Mouse (Mus musculus): ENCODE measurements around the gene Kif14. TPM values are rescaled to one million over a fixed set of nuclear protein-coding genes. Genes with fewer than 3 reads are reported as not detected.
A peak's percentile ranks its signal among the peaks of the same experiment; 100 is the strongest.
"Not testable (repeated sequence)": the region's sequence is repeated elsewhere in the genome, so short reads cannot be mapped to it uniquely, and the experiment has no call there.

The Kif14 gene
- polyA plus RNA-seq, 1 experiment from 2014 or later = 0.68 TPM

DNA sequence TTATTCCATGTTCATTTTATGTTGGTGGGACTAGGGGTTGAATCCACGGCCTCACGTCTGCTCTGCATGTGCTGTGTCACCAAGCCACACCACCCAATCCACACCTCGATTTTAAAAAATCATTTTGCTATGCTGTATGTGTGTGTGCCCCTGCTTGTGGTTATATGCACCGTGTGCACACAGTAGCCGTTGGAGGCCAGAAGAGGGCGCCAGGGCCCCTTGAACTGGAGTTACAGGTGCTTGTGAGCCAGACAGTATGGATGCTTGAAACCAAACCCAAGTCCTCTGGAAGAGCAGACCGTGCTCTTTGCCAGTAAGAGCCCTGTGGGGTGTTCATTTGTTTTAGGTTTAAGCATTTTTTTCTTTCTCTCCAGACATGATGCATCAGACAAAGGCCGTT, 36.8 kb downstream of the Kif14 start:
- WGBS = 96% methylated on average over 8 of the region's 8 CpGs
- ATAC-seq (ENCODE audit: low read depth) = no peak

DNA sequence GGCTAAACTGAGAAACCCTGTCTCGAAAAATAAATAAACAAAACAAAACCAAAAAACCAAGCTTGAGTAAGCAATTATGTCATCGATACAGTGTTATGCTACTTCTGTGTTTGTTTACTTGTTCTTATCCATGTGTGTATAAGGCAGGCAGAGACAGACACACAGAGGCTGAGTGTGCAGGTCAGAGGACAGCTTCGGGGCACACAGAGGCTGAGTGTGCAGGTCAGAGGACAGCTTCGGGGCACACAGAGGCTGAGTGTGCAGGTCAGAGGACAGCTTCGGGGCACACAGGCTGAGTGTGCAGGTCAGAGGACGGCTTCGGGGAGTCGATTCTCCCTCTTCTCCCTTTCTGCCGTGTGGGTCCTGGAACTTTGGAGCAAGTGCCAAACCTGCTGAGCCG, 40.1 kb downstream of the Kif14 start:
- H3K27ac ChIP-seq (replicated peaks); H3K27me3 ChIP-seq; H3K9ac ChIP-seq; H3K36me3 ChIP-seq; H3K4me1 ChIP-seq (replicated peaks); ATAC-seq (ENCODE audit: low read depth); H3K4me2 ChIP-seq; H3K4me3 ChIP-seq; H3K9me3 ChIP-seq: not testable (repeated sequence)
- WGBS = 83% methylated on average over 10 of the region's 10 CpGs

More for the DNA sequence above, 36.8 kb downstream of the Kif14 start:
- Histone ChIP-seq H3K9me3 (no peaks in the 10 kb centered on the region), H3K27ac (replicated peaks) (no peak overlapping the region), H3K27me3 (no peaks in the 10 kb centered on the region), H3K4me1 (replicated peaks) (no peaks in the 10 kb centered on the region), H3K9ac (no peak overlapping the region), H3K4me3 (no peak overlapping the region), H3K36me3 (no peaks in the 10 kb centered on the region; the same call in 1 of the 2 replicates), H3K4me2 (no peak overlapping the region)

DNA sequence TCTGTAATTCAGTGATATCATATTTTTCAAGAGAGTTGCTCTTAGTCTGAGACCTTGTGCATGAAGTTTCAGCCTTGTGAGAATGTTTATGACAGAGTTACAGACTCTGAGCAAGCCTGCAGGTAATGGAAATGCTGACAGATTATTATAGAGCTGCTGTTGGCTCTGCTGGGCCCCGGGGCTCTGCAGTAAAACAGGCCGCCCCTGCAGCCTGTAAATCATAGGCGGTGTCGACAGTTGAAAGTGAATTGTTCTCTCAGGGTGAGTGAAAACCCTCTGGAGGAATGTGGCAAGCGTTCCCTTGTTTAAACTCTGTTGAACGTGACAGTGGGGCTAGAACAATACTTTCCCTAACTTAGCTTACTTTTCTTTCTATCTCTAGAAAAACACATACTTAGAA, 46.2 kb downstream of the Kif14 start:
- H3K4me1 ChIP-seq (replicated peaks) = peaks cover 8% of the 10 kb centered on the region
- 24% methylated on average over 6 of the region's 6 CpGs for WGBS
- no peaks in the 10 kb centered on the region for H3K9me3 ChIP-seq

DNA sequence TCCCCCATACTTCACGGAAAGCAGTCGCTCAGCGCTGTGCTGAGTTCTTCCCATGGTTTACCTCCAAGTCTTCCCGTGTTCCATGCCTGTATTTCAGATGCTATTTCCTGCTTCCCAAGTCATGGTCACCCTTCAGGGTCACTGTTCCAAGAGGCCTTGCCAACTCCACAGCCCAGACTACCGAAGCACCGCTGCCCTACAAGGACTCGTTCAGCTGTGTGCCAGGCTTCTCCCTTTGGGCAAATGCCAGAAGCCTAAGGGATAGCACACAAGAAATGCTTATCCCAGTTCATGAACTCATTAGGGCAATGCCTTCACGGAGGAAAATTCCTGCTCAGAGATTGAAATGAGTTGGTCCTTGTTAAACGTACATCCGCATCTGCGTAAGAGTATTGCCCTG, 47.0 kb downstream of the Kif14 start:
- ATAC-seq (ENCODE audit: low read depth) = no peak

More for the DNA sequence above, 46.2 kb downstream of the Kif14 start:
- H3K9ac ChIP-seq = no peak overlapping the region
- no peaks in the 10 kb centered on the region for H3K36me3 ChIP-seq
- no peak overlapping the region for H3K4me2 ChIP-seq
- no peak overlapping the region for H3K27ac ChIP-seq (replicated peaks)
- H3K27me3 ChIP-seq = no peaks in the 10 kb centered on the region
- no peak overlapping the region for H3K4me3 ChIP-seq
- ATAC-seq (ENCODE audit: low read depth) = no peak

DNA sequence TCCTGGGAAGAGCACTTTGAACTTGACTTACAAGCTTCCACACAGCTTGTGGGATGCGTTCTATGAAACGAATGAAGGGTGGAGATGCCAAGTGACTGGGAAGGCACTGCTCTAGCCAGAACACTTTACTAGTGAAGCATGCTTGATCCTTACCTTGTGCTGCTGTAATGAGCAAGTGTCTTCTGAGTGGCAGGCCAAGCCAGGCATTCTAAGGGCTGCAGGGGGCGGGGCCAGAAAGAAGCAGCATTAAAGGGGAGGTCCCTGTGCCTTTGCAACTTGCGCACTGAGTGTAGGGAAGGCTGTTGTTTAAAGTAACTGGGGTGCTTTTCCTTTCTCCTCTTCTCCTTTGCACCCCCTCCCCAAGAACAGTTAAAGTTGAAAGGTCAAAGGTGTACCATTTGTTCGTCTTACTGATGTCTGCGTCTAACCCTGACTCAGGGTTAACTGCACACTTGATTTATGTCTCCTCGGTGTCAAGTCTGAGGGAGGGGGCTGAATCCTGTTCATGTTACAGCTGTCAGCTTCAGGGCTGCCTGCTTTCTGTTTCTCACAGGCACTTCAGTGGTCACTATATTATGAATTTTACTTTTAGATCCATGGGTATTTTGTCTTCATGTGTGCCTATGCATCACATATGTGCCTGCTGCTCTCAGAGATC, 52.7 kb downstream of the Kif14 start:
- no peak overlapping the region for H3K27ac ChIP-seq (replicated peaks)
- no peak for ATAC-seq (ENCODE audit: low read depth)
- no peak overlapping the region for H3K9ac ChIP-seq
- no peaks in the 10 kb centered on the region for H3K36me3 ChIP-seq
- H3K4me3 ChIP-seq = no peak overlapping the region
- 54% methylated on average over 7 of the region's 7 CpGs for WGBS
- no peaks in the 10 kb centered on the region for H3K27me3 ChIP-seq
- no peaks in the 10 kb centered on the region for H3K9me3 ChIP-seq
- H3K4me2 ChIP-seq = no peak overlapping the region
- no peaks in the 10 kb centered on the region for H3K4me1 ChIP-seq (replicated peaks)

More for the DNA sequence above, 47.0 kb downstream of the Kif14 start:
- Histone ChIP-seq H3K27me3 (no peaks in the 10 kb centered on the region), H3K4me3 (no peak overlapping the region), H3K36me3 (no peaks in the 10 kb centered on the region), H3K27ac (replicated peaks) (no peak overlapping the region), H3K9ac (no peak overlapping the region), H3K4me2 (no peak overlapping the region), H3K4me1 (replicated peaks) (peaks cover 8% of the 10 kb centered on the region), H3K9me3 (no peaks in the 10 kb centered on the region)
- 88% methylated on average over 11 of the region's 11 CpGs for WGBS

DNA sequence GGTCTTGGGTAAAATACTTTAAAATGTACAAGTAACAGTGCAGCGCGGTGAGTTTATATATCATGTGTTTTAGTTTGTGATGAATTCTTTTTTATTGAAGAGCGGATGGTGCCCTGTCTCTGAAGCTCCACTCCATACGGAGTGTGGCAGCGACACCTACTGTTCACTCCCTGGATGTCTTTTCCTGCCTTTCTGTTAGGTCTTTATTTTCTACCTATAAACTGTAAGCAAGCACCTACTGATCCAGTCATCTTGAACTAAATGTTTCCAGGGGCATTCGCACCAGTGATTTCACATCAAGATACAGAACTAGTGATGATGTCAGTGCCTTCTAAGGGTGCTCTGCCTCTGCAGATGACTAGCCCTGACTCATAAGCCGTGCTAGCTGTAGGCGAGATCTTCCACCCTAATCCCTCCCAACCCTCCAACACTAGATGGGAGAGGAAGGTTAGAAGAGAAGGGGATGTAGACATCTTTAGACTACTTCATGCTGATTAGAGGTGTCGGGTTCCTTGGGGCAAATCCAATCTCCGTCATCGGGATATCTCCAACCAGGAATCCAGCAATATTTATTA, 55.3 kb downstream of the Kif14 start:
- no peak for ATAC-seq (ENCODE audit: low read depth)
- WGBS = 81% methylated on average over 11 of the region's 11 CpGs
- Histone ChIP-seq H3K4me3 (no peak overlapping the region), H3K4me2 (no peak overlapping the region), H3K27me3 (no peaks in the 10 kb centered on the region), H3K9ac (no peak overlapping the region), H3K4me1 (replicated peaks) (0 out of 2 replicates have a peak, but pooled peaks cover 6% of the 10 kb centered on the region), H3K9me3 (no peaks in the 10 kb centered on the region), H3K27ac (replicated peaks) (no peak overlapping the region), H3K36me3 (no peaks in the 10 kb centered on the region)

DNA sequence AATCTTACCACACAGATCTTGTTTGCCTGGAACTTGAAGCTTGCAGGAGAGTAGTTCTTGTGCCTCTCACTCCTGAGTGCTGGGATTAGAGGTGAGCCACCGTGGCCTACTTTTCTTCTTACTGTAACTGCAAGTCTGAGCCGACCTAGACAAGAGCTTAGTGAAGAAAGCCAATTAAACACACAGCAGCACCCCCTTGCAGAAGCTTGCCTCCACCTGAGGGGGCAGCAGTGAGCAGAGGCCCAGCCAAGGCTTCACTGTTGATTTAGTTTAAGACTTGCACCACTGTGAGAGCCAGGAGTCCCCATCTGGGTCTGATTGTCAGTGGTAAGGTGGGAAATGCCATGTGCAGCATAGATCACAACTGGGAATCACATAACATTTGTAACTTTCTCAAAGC, 58.8 kb downstream of the Kif14 start:
- no peak overlapping the region for H3K27ac ChIP-seq (replicated peaks)
- H3K4me3 ChIP-seq = no peak overlapping the region
- ATAC-seq (ENCODE audit: low read depth) = 0 out of 2 replicates have a peak, but pooled peaks have one; percentile 26
- H3K9me3 ChIP-seq = no peaks in the 10 kb centered on the region
- H3K9ac ChIP-seq = no peak overlapping the region
- no peak overlapping the region for H3K4me2 ChIP-seq
- H3K4me1 ChIP-seq (replicated peaks) = 0 out of 2 replicates have a peak, but pooled peaks cover 6% of the 10 kb centered on the region
- WGBS = 36% methylated on average over 2 of the region's 2 CpGs
- H3K27me3 ChIP-seq = no peaks in the 10 kb centered on the region
- peaks cover 4% of the 10 kb centered on the region; the same call in 1 of the 2 replicates for H3K36me3 ChIP-seq

DNA sequence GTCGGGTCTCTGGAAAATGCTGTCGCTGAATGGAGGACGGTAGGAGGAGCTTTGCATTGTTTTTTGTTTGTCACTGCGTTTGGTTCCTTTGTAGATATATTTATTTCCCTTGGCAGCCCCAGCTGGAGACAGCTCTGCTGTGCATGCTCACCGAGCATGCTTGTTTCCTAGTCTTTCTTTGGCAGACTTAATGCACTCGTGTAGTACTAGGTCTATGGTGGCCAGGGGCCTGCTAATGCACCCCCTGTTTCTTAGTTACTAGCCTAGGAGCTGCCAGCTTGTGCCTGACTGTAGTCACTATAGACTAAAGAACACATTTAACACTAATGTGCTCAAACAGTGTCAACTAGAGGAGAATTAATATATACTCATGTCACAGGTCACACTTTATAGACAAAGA, 59.7 kb downstream of the Kif14 start:
- Histone ChIP-seq H3K4me3 (no peak overlapping the region), H3K9me3 (no peaks in the 10 kb centered on the region), H3K27me3 (no peaks in the 10 kb centered on the region), H3K36me3 (peaks cover 9% of the 10 kb centered on the region; the same call in 1 of the 2 replicates), H3K27ac (replicated peaks) (no peak overlapping the region; the same call in 1 of the 2 replicates), H3K9ac (no peak overlapping the region), H3K4me1 (replicated peaks) (0 out of 2 replicates have a peak, but pooled peaks cover 6% of the 10 kb centered on the region), H3K4me2 (no peak overlapping the region)
- ATAC-seq (ENCODE audit: low read depth) = peak; percentile 68
- WGBS = 51% methylated on average over 6 of the region's 6 CpGs

DNA sequence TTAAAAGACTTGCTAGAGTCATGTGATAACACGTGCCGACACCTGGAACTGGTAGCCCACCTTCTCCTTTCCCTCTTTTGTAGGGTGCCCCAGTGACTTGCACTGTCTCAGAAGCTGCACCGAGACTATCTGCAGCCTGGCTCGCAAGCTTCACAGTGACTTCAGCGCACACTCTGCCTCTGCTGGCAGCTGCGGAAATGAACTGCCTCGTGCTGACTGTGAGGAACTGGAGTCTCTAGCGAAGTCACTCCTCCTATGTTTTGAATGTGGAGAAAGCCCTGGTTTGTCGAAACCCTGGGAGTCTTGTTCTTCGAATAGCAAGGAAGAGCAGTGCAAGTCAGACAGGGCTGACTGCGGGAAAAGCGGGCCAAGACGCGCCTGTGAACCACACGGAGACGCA, 61.0 kb downstream of the Kif14 start:
- no peak overlapping the region for H3K4me2 ChIP-seq
- ATAC-seq (ENCODE audit: low read depth) = no peak
- 0 out of 2 replicates have a peak, but pooled peaks cover 6% of the 10 kb centered on the region for H3K4me1 ChIP-seq (replicated peaks)
- no peak overlapping the region for H3K4me3 ChIP-seq
- no peaks in the 10 kb centered on the region for H3K9me3 ChIP-seq
- H3K9ac ChIP-seq = no peak overlapping the region
- peaks cover 9% of the 10 kb centered on the region; the same call in 1 of the 2 replicates for H3K36me3 ChIP-seq
- 84% methylated on average over 16 of the region's 16 CpGs for WGBS
- no peaks in the 10 kb centered on the region for H3K27me3 ChIP-seq
- no peak overlapping the region for H3K27ac ChIP-seq (replicated peaks)

DNA sequence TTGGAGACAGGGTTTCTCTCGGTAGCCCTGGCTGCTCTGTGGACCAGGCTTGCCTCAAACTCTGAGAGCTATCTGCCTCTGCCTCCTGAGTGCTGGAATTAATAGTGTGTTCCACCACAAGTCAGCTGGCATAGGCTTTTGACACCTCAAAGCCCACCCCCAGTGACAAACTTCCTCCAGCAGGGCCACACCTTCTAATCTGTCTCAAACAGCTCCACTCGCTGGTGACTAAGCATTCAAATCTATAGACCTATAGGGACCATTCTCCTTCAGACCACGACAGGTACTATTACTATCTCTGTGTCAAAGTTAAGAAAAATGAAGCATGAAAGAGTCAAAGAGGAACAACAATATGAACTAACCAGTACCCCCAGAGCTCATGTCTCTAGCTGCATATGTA, 66.4 kb downstream of the Kif14 start:
- Histone ChIP-seq H3K27ac (replicated peaks) (no peak overlapping the region), H3K4me2 (no peak overlapping the region), H3K4me1 (replicated peaks) (no peaks in the 10 kb centered on the region), H3K36me3 (peaks cover 9% of the 10 kb centered on the region; the same call in 1 of the 2 replicates), H3K27me3 (no peaks in the 10 kb centered on the region), H3K9me3 (no peaks in the 10 kb centered on the region), H3K4me3 (no peak overlapping the region), H3K9ac (no peak overlapping the region)
- ATAC-seq (ENCODE audit: low read depth) = no peak
- WGBS = 88% methylated on average over 3 of the region's 3 CpGs

DNA sequence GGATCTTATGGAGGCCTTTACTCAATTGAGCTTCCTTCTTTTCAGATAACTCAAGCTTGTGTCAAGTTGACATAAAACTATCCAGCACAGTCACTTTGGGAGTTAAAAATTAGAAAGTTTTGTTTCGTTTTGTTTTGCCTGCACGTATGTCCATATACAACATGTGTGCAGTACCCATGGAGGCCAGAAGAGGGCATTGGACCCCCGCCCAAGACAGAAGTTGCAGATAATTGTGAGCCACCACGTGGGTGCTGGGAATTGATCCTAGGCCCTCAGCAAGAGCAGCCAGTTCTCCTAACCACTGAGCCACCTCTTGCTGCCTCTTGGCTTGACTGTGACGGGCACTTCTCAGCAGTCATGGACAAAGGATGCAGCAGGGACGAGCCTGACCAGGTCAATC, 70.8 kb downstream of the Kif14 start:
- Histone ChIP-seq H3K4me1 (replicated peaks) (no peaks in the 10 kb centered on the region), H3K4me2 (no peak overlapping the region), H3K4me3 (no peak overlapping the region), H3K27ac (replicated peaks) (no peak overlapping the region), H3K9ac (no peak overlapping the region), H3K27me3 (no peaks in the 10 kb centered on the region), H3K9me3 (no peaks in the 10 kb centered on the region), H3K36me3 (no peaks in the 10 kb centered on the region)
- 90% methylated on average over 6 of the region's 6 CpGs for WGBS
- ATAC-seq (ENCODE audit: low read depth) = no peak

DNA sequence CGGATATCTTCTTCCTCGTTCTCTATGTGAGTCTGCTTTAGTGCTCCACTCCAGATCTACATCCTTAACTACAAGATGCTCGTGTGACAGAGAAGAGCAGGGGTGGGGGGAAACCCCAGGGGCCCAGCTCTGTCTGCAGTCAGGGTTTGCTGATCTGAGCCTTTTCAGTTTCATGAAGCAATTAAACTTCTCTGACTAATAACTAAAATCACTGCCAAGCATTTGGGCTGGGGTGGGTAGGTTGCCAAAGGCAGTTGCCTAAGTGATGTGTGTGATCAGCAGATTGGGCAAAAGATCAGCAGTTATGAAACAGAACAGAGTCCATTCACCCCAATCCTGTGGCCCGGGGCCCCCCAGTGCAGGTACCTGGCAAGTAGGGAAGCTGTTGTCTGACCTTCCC, 72.1 kb downstream of the Kif14 start:
- 94% methylated on average over 4 of the region's 4 CpGs for WGBS
- ATAC-seq (ENCODE audit: low read depth) = no peak
- no peak overlapping the region for H3K9ac ChIP-seq

More for the DNA sequence above, 72.1 kb downstream of the Kif14 start:
- no peak overlapping the region for H3K4me3 ChIP-seq
- H3K27me3 ChIP-seq = no peaks in the 10 kb centered on the region
- no peaks in the 10 kb centered on the region for H3K9me3 ChIP-seq
- H3K36me3 ChIP-seq = no peaks in the 10 kb centered on the region
- H3K27ac ChIP-seq (replicated peaks) = no peak overlapping the region
- no peak overlapping the region for H3K4me2 ChIP-seq
- no peaks in the 10 kb centered on the region for H3K4me1 ChIP-seq (replicated peaks)
